Mouse (Mus musculus) kidney, adult 2 months (tissue): ENCODE measurements around the gene Ccdc163. TPM values are rescaled to one million over a fixed set of nuclear protein-coding genes. Genes with fewer than 3 reads are reported as not detected.

ENCODE experiments used
- DNase-seq: peaks from one replicate; pipeline ENCODE4 v3.0.0; 2021
- H3K27ac ChIP-seq: fragments of 200-500 bp; 2 replicates; pipeline ENCODE4 v1.5.1; 2012; ENCODE audit warnings: low read depth, low read length, control low read depth, inconsistent platforms; ENCODE audit not compliant: insufficient read depth
- H3K27me3 ChIP-seq: fragments of 200-500 bp; replicated peaks from 2 replicates; pipeline ENCODE4 v1.6.1; 2012; ENCODE audit warnings: mild to moderate bottlenecking, moderate library complexity, low read length, inconsistent platforms; ENCODE audit not compliant: control insufficient read depth, insufficient read depth
- H3K36me3 ChIP-seq: fragments of 200-500 bp; 2 replicates; pipeline ENCODE4 v1.6.1; 2012; ENCODE audit warnings: mild to moderate bottlenecking, moderate library complexity, low read length, inconsistent platforms; ENCODE audit not compliant: control insufficient read depth, insufficient read depth
- H3K4me1 ChIP-seq: fragments of 200-500 bp; 2 replicates; pipeline ENCODE4 v1.6.1; 2011; ENCODE audit warnings: low read length; ENCODE audit not compliant: control insufficient read depth, insufficient read depth
- H3K4me3 ChIP-seq: fragments of 200-500 bp; 2 replicates; pipeline ENCODE4 v1.5.1; 2011; ENCODE audit warnings: mild to moderate bottlenecking, low read depth, low read length, control low read depth; ENCODE audit not compliant: insufficient read depth
- CTCF ChIP-seq: fragments of 200-500 bp; conservative IDR thresholded peaks from 2 replicates; pipeline ENCODE4 v1.5.1; 2011; ENCODE audit warnings: low read depth, mild to moderate bottlenecking, control low read depth, low read length, moderate library complexity, mixed read lengths; ENCODE audit not compliant: insufficient read depth, insufficient read length
- POLR2A ChIP-seq: fragments of 200-500 bp; IDR thresholded peaks from one replicate; pipeline ENCODE4 v1.6.1; 2011; ENCODE audit warnings: low read depth, low read length, control low read depth
- WGBS: fragments of 180-500 bp; shearing (Covaris S2); methylation state at CpG from one replicate; pipeline ENCODE4 v1.1.7; 2018; 5-methylcytosine and 5-hydroxymethylcytosine counted together
- polyA plus RNA-seq: library from polyadenylated mRNA; depleted of rRNA; stranded (reverse); fragments of >200 nt; gene quantifications from 2 replicates; pipeline ENCODE4 v1.2.3, GENCODE M21; 2012

The Ccdc163 gene
- polyA plus RNA-seq, 1 experiment: 29.2 TPM

DNA sequence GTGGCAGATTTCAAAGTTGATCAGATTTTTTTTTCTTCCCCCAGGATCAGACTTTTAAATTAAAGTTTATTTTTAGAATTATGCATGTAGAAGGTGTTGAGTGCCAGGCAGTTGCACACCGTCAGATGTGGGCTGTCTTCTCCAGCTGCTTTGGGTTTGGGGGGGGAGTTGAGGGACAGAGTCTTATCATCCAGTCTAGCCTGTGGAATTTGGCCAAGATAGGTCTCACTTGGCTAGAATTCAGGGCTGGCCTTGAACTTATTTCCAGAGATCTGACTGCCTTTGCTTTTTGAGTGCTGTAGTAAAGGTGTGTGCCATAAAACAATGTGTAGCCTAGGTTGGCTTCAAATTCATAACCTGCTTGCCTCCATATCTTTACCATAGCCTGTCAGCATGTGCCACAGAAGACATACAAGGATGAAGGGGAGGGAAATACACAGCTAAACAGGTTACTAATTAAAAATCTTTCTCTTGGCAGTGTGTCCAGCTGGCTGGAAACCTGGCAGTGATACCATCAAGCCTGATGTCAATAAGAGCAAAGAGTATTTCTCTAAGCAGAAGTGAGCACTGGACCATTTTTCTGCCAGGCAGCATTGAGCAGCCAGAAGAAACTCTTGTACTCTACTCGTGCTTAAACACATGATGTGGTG is 9.5 kb upstream of the Ccdc163 start:
- 20% methylated on average over 2 of the region's 2 CpGs for WGBS
- H3K4me1 ChIP-seq: peaks cover 4% of the 10 kb centered on the region; the same call in 1 of the 2 replicates
- no peak overlapping the region for H3K4me3 ChIP-seq
- peak overlapping the region; percentile 70 for H3K27ac ChIP-seq
- TF ChIP-seq CTCF: no peak
- TF ChIP-seq POLR2A: no peak
- H3K27me3 ChIP-seq: no peaks in the 10 kb centered on the region
- H3K36me3 ChIP-seq: peaks cover 27% of the 10 kb centered on the region
- DNase-seq: peak; percentile 90

DNA sequence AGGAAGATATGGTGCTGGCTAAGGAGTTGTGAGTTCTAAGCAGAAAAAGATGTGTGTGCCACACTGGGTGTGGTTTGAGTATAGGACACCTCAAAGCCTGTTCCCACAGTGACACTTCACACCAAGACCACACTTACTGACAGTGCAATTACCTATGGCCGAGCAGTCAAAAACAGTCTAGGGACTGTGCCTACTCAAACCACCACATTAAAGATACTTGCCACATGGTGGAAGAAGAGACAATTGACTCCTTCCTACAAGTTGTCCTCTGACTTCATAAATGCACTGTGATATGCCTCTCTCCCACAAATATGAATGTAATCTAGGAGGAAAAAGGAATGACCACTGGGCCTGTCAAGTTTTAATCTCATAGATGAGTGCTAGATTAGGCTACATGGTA is 7.3 kb upstream of the Ccdc163 start:
- Histone ChIP-seq H3K27ac (peak overlapping the region; percentile 16; the same call in 1 of the 2 replicates), H3K27me3 (no peaks in the 10 kb centered on the region), H3K36me3 (peaks cover 20% of the 10 kb centered on the region), H3K4me3 (no peak overlapping the region), H3K4me1 (peaks cover 4% of the 10 kb centered on the region; the same call in 1 of the 2 replicates)
- no peak for TF ChIP-seq POLR2A
- TF ChIP-seq CTCF: no peak
- 67% methylated on average over 1 of the region's 1 CpGs for WGBS
- DNase-seq: no peak

DNA sequence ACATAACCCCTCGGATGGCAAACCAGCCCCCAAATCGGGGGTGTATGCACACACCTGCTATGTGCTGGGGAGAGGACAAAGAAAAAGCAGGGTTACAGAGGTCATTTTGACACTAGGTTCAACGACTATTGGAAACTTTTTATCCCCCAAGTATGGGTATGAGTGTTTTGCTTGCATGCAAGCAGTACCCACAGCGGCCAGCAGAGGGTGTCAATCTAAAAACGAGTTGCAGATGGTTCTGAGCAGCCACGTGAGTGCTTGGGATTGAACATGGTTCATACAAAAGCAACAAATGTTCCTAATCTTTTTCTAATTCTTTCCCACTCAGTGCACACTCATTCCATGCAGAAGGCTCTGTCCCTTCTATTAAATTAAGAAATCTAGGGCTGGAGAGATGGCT is 4.5 kb upstream of the Ccdc163 start:
- H3K27me3 ChIP-seq: no peaks in the 10 kb centered on the region
- DNase-seq: peak; percentile 79
- peaks cover 1% of the 10 kb centered on the region; the same call in 1 of the 2 replicates for H3K4me1 ChIP-seq
- 32% methylated on average over 6 of the region's 6 CpGs for WGBS
- H3K36me3 ChIP-seq: peaks cover 9% of the 10 kb centered on the region
- TF ChIP-seq POLR2A (no peak), CTCF (peak; percentile 83)
- no peak overlapping the region for H3K27ac ChIP-seq
- no peak overlapping the region for H3K4me3 ChIP-seq

DNA sequence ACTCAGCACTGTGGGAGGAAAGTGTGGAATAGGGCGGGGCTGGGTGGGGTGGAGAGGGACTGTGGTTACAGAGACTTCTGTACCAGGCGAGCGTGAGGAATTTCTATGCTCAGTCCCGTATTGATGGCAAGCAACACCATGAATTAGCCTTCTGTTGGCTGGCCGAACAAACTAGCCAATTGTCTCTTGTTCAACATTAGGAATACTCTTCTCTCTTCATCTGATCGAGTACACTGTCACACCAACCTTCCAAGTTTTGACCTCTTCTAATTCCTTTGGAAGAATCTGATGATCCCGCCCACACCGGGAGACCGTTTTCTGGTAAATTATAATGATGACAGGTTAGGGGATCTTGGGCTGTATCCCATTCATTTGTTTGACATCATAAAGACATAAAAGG is 643 bp upstream of the Ccdc163 start:
- H3K36me3 ChIP-seq: no peaks in the 10 kb centered on the region
- TF ChIP-seq POLR2A: no peak
- TF ChIP-seq CTCF: no peak
- H3K27ac ChIP-seq: peak overlapping the region; percentile 65
- DNase-seq: no peak
- no peaks in the 10 kb centered on the region for H3K27me3 ChIP-seq
- H3K4me3 ChIP-seq: peak overlapping the region; percentile 82
- 13% methylated on average over 9 of the region's 9 CpGs for WGBS
- H3K4me1 ChIP-seq: peaks cover 3% of the 10 kb centered on the region; the same call in 1 of the 2 replicates

DNA sequence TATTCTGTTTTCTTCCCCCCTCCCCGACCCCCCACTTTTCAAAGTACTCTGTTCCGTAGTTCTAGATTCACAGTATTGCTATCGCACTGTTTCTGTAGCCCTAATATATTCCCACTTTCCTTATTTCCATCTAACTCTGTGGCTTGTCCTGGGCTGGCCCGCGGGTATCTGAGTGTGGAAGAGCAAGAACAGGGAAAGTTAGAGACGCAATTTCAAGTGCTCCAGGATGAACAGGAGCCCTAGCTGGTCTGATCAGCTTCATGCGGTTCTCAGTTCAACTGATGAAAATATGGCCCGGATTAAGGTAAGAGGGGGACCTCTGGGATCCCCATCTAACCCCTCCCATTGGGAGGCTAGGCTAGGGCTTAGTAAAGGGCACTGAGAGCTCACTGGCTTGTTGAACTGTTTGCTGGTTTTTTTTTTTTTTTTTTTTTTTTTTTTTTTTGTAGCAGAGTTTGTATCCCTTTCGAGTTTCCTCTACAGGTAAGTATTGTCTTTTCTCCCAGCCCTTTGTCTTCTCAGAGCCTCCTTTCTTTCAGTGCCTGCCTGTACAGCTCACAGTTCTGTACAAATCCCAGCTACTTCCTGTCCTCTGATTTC is 582 bp downstream of the Ccdc163 start:
- no peak for DNase-seq
- Histone ChIP-seq H3K4me3 (peak overlapping the region; percentile 50), H3K36me3 (no peaks in the 10 kb centered on the region), H3K4me1 (peaks cover 3% of the 10 kb centered on the region; the same call in 1 of the 2 replicates), H3K27me3 (no peaks in the 10 kb centered on the region), H3K27ac (no peak overlapping the region)
- WGBS: 3% methylated on average over 9 of the region's 9 CpGs
- TF ChIP-seq CTCF (no peak), POLR2A (no peak)

DNA sequence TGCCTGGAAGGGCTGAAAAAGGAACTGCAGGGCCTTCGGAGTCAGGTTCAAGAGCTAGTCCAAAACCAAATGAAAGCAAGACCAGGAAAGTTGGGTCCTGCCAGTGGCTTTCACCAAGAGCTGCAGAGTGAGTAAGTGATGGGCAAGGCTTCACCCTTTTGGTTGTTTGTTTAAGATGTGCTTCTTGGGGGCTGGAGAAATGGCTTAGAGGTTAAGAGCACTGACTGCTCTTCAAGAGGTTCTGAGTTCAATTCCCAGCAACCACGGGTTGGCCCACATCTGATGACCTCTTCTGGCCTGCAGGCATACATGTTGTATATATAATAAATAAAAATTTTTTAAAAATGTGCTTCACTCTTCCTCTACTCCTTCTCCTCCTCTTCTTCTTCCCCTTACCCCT is 1.8 kb downstream of the Ccdc163 start:
- WGBS: 98% methylated on average over 2 of the region's 2 CpGs
- no peaks in the 10 kb centered on the region for H3K36me3 ChIP-seq
- H3K27me3 ChIP-seq: no peaks in the 10 kb centered on the region
- no peak for TF ChIP-seq POLR2A
- TF ChIP-seq CTCF: no peak
- peaks cover 3% of the 10 kb centered on the region; the same call in 1 of the 2 replicates for H3K4me1 ChIP-seq
- no peak for DNase-seq
- H3K4me3 ChIP-seq: no peak overlapping the region
- no peak overlapping the region for H3K27ac ChIP-seq

DNA sequence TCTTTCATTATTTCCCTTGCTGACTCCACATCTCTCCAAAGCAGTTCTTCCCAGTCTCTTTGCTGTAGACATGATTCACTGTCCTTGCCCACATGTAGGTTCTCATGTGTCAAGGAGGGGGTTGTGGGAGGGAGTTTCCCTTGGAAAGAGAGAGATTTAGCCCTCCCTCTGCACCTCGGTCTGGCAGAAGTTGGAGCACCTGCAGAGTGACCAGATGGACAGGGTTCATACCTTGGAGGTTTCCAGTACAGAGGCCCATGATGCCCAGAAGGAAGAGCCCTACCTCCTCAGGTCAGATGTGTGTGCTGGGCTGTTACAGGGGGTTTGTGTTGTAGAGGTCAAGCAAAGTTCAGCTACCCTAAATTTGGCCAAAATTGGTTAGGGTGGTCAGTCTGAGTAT is 4.2 kb downstream of the Ccdc163 start:
- H3K4me1 ChIP-seq: peaks cover 3% of the 10 kb centered on the region; the same call in 1 of the 2 replicates
- WGBS: 32% methylated on average over 1 of the region's 1 CpGs
- TF ChIP-seq POLR2A (no peak), CTCF (no peak)
- H3K27me3 ChIP-seq: no peaks in the 10 kb centered on the region
- no peak overlapping the region for H3K27ac ChIP-seq
- H3K36me3 ChIP-seq: no peaks in the 10 kb centered on the region
- H3K4me3 ChIP-seq: no peak overlapping the region
- no peak for DNase-seq
